Mouse (Mus musculus) G1E (cell line): ENCODE data around the gene Tex9.

Source experiments
- CTCF ChIP-seq: IDR thresholded peaks from 2 replicates; pipeline ENCODE4 v1.5.1; 2012; ENCODE audit warnings: low read depth, low read length, inconsistent platforms, mixed read lengths
- POLR2AphosphoS5 ChIP-seq: IDR thresholded peaks from 2 replicates; pipeline ENCODE4 v1.6.1; 2012; ENCODE audit warnings: low read depth, low read length, inconsistent platforms; ENCODE audit not compliant: insufficient replicate concordance

- TF ChIP-seq POLR2AphosphoS5: no peak
- no peak for TF ChIP-seq CTCF
Measured at GRCm38 (mm10) chr9:72450363-72450762, 41.6 kb downstream of the Tex9 start.
